Mouse (Mus musculus): Measurements from ENCODE around the gene Crhr2. TPM values are rescaled to one million over a fixed set of nuclear protein-coding genes. Genes with fewer than 3 reads are reported as not detected.

Crhr2 gene
- 1 to 10 TPM in 1 of 2 experiments, under 1 TPM in 1; 0.33 to 2.0 TPM for total RNA-seq (2021)
- long read RNA-seq, experiment 1, partial matches to known transcripts, result 0 of 1 reads
- long read RNA-seq, experiment 1, other reads (novel, unspliced or antisense), result 1 of 1 reads
- long read RNA-seq, experiment 2, result 0 reads

- DNase-seq, result no peak
These were observed at the start of gene Crhr2 for GRCm38 (mm10) chr6:55132794-55133193. Crhr2 (minus strand) TSS chr6:55133016.

DNA sequence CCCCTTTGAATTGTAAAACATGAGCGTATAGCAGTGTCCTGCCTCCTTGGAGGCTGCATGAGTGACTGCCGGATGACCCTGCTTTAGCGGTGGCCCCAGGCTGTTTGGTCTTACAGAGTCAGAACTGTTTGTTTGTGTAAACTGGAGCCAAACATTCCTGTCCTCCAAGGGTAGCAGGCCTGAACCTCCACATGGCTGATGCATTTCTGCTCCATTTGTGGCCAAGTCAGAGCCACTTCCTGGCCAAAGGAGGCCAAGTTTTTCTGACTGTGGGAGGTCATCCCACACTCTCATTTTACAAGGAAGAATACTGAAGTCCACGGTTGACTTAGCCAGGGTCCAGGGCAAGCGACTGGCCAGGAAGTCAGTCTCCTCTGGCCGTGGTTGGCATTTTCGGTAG is 46.7 kb upstream of the Crhr2 start:
- no peak for DNase-seq

DNA sequence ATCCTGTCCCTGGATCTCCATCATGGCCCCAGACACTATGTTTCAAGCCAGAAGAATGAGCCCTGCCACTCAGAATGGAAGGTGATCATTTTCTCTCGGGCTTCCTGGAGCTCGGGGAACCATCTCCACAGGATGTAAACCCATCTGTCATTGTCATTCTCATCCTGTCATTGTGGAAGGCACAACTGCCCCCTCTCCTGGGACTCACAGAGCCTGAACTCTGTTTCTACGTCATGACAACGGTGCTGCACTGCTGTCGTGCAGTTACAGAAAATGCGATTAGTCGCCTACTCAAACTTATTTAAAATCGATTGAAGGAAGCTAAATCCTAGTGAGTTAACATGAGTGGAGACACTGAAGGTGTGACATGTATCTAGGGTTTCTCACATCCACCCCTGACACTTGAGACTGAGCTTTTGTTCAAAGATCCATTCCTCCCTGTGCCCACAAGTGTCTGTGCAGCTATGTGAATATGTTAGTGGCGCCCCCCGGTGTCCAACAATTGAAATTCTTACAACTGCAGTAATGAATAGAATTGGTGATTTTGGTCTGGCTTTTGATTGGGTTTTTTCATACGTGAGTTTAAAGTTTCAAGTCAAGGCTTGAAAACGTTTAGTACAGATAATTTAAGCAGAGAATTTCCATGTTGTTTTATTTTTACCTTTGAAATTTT is 44.4 kb upstream of the Crhr2 start:
- DNase-seq, result peak; percentile 43

GRCm38 (mm10) chr6:55175892-55176291 is 43.1 kb upstream of the Crhr2 start:
- no peak for DNase-seq

DNA sequence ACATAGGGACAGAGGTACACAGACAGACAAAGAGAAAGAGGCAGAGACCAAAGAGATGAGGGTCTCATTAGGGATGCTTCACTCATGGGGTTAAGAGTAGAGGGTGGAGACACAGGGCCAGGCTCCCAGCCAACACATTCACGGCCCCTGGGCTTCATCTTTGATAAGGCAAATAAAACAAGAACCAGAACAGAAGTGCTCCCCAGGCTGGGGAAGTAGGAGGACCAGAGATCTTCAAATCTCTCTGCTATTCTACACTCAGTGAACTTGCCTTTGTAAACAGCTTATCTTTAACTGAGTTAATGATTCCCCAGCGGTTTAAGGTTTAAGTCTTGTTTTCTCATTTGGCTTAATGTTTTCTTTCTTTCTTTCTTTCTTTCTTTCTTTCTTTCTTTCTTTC is 42.6 kb upstream of the Crhr2 start:
- DNase-seq, result no peak

DNA sequence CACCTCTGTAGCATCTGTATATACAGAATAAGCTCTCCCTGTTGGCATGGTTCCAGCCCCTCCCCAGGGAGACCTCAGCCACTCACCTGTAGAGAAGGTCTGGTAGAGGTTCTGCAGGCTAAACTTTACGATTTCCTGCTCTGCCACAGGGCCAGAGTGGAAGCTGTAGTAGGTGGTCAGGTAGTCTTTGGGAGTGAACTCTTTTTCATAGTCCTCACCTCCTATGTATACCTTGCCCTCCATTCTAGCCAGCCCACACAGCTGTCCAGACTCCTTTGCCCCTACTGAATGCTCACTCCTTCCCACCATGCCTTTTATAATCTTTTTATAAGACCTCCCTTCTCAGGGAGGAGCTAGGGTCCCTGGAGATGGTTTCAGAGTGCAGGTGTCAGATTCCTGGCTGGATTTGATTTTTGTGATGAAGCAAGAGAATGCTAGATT is 41.9 kb upstream of the Crhr2 start, which contains the start of gene Inmt:
Gene Inmt, minus strand, starts transcription at position 303 of the 441 bp plus-strand sequence.
- no peak for DNase-seq

- DNase-seq, result no peak
These were observed 41.1 kb upstream of the Crhr2 start for GRCm38 (mm10) chr6:55173941-55174349.

DNA sequence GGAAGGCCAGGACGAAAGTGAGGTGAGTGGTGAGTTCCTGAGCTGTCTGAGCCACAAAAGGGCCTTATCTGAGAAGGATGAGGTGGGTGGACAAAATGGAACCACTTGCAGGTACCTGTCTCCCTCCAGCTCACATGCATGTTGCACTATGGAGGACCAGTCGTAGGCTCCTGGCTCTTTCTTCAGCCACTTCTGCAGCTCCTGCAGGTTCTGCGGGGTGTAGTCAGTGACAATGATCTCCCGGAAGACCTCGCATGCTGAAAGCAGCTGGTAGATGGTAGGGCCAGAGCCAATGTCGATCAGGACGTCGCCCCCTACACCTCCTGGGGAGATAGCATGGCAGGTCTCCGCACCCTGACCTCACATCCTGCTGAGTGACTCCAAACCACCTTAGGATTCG is 40.4 kb upstream of the Crhr2 start:
- DNase-seq, result no peak

- DNase-seq, result no peak
These were observed 38.8 kb upstream of the Crhr2 start for GRCm38 (mm10) chr6:55171638-55172037.

- DNase-seq, result no peak
These were observed 37.0 kb upstream of the Crhr2 start for GRCm38 (mm10) chr6:55169818-55170217.

DNA sequence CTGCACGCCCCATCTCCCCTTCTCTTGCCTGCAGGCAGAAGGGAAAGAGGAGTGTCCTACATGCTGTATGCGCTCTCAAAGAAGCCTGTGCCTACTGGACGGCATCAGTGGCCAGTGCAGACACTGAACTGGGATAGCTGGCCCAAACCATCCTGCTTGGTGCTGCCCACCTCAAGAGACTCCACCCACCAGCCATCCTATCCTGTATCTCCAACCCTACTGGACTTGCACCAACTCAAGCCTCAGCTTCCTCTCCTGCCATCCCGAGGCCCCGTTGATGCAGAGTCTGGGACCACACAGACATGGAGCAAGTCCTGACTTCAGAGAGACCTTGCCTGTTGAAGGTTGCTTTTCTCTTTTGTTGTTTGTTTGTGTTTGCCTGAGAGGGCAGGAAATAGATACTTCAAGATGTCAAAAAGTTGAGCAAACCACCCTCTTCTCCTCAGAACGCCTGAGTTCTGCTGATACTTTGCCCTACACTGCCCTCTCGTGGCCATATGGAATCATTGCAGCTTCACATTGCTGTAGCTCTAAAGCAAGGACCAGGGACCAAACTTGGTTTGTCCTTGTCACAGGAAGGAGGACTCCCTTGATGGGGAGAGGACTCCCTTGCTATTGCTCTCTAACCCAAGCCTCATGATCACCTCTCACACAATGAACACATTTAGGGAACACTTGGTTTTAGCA is 34.1 kb upstream of the Crhr2 start:
- peak; percentile 81 for DNase-seq

GRCm38 (mm10) chr6:55163046-55163584 is 30.3 kb upstream of the Crhr2 start:
- DNase-seq, result no peak

- no peak for DNase-seq
These were observed 28.5 kb upstream of the Crhr2 start for GRCm38 (mm10) chr6:55161311-55161761.

DNA sequence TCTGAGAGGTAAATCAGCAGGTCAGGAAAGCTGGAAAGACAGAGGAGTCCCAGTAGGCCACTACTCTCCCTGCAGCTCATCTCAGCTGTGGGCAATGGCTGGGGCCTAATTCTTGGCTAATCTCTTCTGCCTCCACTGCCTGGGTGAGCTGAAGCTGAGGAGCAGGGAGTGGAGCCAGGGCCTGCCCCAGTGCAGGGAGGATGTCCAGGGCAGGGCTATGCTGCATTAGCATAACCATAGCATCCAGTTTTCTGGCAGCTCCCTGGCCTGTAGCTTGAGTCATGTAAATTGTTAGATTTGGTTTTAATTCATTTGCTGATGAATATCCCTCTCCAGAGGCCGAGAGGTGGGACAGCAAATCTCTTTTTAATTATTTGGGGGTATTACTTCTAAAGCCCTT is 26.4 kb upstream of the Crhr2 start:
- DNase-seq, result no peak

GRCm38 (mm10) chr6:55152226-55152625 is 19.4 kb upstream of the Crhr2 start:
- DNase-seq, result no peak

DNA sequence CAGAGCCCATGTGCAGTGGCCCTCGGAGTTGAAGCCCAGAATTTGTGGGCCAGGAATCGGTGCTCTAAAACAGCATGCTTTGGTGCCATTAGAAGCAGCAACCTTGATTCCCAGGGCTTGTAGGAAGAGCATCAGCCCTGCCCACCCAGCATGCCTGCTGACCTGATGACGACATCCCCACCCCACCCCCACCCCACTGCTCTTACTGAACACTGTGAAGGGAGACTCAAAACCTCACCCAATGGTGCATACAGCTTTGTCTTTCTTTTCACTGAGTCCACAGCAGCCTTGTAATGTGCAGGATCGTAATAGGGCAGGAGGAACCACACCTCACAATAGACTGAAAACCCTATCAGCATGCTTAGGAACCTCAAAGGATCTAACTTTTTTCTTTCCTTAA is 13.3 kb upstream of the Crhr2 start:
- no peak for DNase-seq

DNA sequence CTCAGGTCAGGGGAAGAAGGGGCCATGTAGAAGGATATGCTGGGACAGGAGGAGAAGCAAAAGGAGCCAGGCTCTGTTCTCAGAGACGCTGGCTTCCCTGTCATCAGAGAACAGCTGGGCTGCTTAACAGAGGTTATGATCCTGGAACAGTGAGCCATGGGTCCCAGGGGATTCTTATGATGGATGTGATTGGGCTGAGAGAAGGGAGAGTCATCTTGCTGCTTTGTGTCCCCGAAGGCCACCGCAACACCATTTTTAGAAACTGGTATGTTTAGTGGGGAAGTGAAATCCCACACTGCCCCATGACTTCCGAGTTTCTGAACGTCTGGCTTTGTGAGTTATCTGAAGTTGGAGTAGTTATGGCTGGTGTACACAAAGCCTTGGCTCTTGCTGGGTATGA is 12.5 kb upstream of the Crhr2 start:
- DNase-seq, result no peak

DNA sequence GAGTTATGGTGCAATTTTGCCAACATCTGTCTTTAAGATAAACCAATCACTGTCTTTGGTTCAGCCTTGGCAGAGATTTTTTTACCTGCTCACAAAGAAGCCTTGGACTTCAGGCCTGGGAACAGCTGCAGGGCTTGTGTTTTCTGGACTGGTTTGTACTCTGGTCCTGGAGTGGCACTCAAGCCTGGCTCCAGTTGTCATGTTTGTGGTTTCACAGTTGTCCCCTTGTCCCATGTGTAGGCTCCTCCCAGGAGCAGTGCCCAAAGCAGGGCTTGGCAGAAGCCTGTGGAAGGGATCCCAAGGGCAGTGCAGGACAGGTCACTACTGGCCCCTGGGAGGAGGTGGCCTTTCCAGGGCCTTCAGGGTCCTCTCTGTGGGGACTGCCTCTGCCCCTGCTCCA is 5.5 kb upstream of the Crhr2 start:
- no peak for DNase-seq

DNA sequence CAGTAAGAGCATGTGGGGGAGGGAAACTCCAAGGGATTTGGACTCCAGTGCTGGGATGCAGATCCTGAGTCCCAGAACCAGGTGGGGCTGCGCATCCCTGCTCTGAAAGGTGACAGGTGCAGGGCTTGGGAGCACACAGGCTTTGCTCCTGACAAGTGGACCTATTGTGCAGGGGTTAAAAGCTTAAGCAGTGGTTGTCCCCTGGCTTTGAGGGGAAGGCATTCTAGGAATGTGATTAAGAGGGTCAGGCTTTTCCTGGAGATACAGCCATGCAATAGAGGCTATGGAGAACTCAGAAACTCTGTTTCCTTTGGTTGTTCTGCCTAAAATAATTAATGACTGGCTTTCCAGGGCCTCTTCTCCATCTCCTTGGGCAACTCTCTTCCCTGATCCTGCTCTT is 609 bp upstream of the Crhr2 start:
- DNase-seq, result no peak

- peak; percentile 43 for DNase-seq
These were observed 1.5 kb downstream of the Crhr2 start for GRCm38 (mm10) chr6:55131301-55131700.

DNA sequence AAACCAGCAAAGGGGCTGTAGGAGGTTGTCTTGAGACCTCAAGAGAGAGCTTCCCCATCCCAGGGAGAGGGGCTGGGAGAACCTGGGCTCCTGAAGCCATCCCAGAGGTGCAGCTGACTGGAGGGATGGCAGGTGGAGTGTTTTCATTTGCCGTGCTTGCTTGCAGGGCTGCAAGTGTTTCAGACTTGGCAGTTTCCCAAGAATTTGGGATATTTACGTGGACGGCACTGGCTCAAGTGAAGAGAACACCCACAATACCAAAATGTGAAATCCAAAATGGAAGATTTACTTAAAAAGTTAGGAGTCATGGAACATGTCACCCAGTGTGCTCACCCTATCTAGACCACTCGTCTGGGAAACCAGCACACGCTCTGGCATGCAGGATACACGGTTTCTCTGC is 2.2 kb downstream of the Crhr2 start:
- DNase-seq, result no peak

DNA sequence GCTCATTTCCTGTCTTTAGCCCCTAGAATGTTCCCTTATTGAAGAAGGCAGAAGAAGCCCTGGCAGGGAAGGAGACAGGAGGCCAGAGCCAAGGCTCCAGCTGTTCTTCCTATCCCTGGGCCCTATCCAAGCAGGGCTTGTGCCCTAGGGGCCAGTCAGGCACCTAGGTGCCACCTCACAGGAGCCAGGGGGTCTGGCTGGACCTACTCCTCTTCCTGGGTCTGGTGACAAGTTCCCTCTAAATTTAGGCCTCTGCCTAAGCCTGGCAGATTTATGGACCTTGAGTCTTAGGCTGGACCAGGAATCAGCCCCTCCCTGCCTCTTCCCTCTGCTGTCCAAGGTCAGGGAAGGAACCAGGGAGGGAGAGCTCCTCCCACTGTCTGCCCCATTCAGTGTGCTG is 4.4 kb downstream of the Crhr2 start:
- DNase-seq, result no peak

DNA sequence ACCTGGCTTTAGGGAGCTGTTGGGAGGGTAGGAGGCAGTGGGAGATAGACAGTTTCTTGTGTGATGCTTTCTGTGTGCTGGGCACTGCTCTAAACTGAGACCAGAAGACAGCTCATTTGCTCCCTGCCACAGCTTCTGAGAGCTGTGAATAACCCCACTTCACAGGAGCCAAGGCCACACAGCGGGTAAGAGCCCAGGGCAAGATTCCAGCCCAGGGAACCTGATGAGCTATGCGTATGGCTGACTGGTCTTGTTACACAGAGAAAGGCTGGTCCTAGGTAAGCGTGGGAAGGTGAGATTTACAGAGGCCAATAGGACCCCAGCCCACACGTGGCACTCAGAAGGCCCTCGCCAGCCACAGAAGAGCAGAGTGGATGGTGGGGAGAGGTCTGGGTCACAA is 6.2 kb downstream of the Crhr2 start:
- no peak for DNase-seq
